Comparison of ENCODE assay signal across 15 mouse cellular contexts in the genomic region with DNA sequence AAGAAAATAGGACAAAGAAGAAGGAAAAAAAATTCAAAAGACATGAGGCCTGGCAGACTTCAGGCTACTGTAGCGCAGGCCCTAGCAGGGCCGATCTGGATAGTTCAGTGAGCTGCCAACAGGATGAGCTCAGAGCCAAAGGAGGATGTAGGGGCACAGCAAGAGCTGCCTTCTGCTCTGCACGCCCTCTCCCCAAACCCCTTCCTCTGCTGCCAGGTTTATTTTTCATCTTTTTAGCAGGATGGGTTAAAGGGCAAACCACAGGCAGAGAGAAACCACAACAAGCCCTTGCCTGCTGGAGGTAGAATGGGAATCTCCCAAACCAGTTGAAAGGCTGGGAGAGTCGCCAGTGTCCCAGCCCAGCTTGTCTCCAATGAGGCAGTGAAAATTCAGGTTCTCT. TPM values are rescaled to one million over a fixed set of nuclear protein-coding genes. Genes with fewer than 3 reads are reported as not detected.
DNase-seq lines count a peak whose midpoint lies in the region; ATAC-seq and TF ChIP-seq lines count a peak whose summit lies in the region.
"Had no signal": no experiment of that assay in that cellular context is flagged by ENCODE, and none has a peak within 500 bp of the region (broad histone marks: within the 10 kb centered on the region; RNA-seq: fewer than 3 reads in every experiment).

No protein-coding gene starts in this region.

- peak overlapping the region; percentile 53; the same call in 1 of the 2 replicates for H3K27ac ChIP-seq in layer of hippocampus, adult 2 months
- H3K27ac ChIP-seq: heart, adult 2 months; intestine, embryonic 15.5 days; limb, embryonic 13.5 days; neural tube, embryonic 15.5 days had no signal

- TF ChIP-seq CTCF in layer of hippocampus, adult 2 months (conservative IDR thresholded peaks at IDR 0.05), result no peak
- no peak for TF ChIP-seq CTCF in brain, embryonic 14.5 days (IDR thresholded peaks at IDR 0.05; ENCODE audit: borderline replicate concordance, extremely low read depth, insufficient read depth, insufficient read length)

- no peak overlapping the region for H3K4me3 ChIP-seq in layer of hippocampus, adult 2 months
- H3K4me3 ChIP-seq: heart, adult 2 months; intestine, embryonic 15.5 days; limb, embryonic 13.5 days; neural tube, embryonic 15.5 days had no signal

- DNase-seq in layer of hippocampus, adult 2 months (ENCODE audit: low spot score in 2 of 2), result no peak
- no peak for DNase-seq in layer of hippocampus, postnatal 14 days (ENCODE audit: low spot score in 2 of 2)
- peak; percentile 32 for DNase-seq in Muller cell, postnatal 12 days (ENCODE audit: inconsistent ontology term)
- peak; percentile 31 for DNase-seq in brain, embryonic 14.5 days (ENCODE audit: low read depth)
- peak; percentile 85 to 92 for DNase-seq in cerebellum, postnatal 14 days
- no peak for DNase-seq in left cerebral cortex, postnatal 36 days (ENCODE audit: low spot score in 2 of 2)
- DNase-seq: heart, adult 2 months; heart, postnatal 36 days; kidney, postnatal 10 days; layer of hippocampus, postnatal 36 days; spleen, adult 18-20 months had no signal

- intact Hi-C loops in left cerebral cortex, postnatal 36 days (cut with DNase I), result no loop called here

- ATAC-seq in erythroid progenitor cell, adult 5-6 weeks (replicated peaks; ENCODE audit: low FRiP score, poor library complexity, severe bottlenecking), result no peak
- ATAC-seq: intestine, embryonic 15.5 days had no signal

- no peak for TF ChIP-seq POLR2A in brain, embryonic 14.5 days (IDR thresholded peaks at IDR 0.05; ENCODE audit: borderline replicate concordance, extremely low read depth, insufficient read depth, insufficient read length, poor library complexity, severe bottlenecking)

RNA-seq across cellular contexts. Expression of gene Tgfbr3, which starts 10.2 kb away (rescaled TPM):
- 10 to 100 TPM; 19.8 to 21.4 TPM for total RNA-seq in layer of hippocampus, adult 2 months (2021)
- total RNA-seq in layer of hippocampus, postnatal 14 days (2021), result 10 to 100 TPM; 13.8 to 17.3 TPM
- 2.4 and 5.2 TPM in 2 replicates for polyA plus RNA-seq in brain, embryonic 14.5 days (2012; rRNA removed)
- total RNA-seq in left cerebral cortex, postnatal 36 days (2021), result 10 to 100 TPM in 1 of 2 experiments, 1 to 10 TPM in 1; 7.9 to 10.1 TPM
- 1.8 and 5.4 TPM in 2 replicates for total RNA-seq in erythroid progenitor cell, adult 5-6 weeks (2015; ENCODE audit: low replicate concordance)
- 1.0 and 4.7 TPM in 2 replicates for total RNA-seq in erythroid progenitor cell, adult 5-6 weeks (2017; ENCODE audit: low replicate concordance)

RNA-seq across cellular contexts. Expression of gene Brdt, which starts 51.7 kb away (rescaled TPM):
- total RNA-seq in layer of hippocampus, adult 2 months (2021), result 10 to 100 TPM; 16.2 to 17.3 TPM
- total RNA-seq in layer of hippocampus, postnatal 14 days (2021), result 10 to 100 TPM; 13.9 to 14.6 TPM
- 3.0 and 3.6 TPM in 2 replicates for polyA plus RNA-seq in brain, embryonic 14.5 days (2012; rRNA removed)
- 10 to 100 TPM; 13.9 to 14.6 TPM for total RNA-seq in left cerebral cortex, postnatal 36 days (2021)
- not detected in 2 replicates for total RNA-seq in erythroid progenitor cell, adult 5-6 weeks (2015; ENCODE audit: low replicate concordance)
- total RNA-seq in erythroid progenitor cell, adult 5-6 weeks (2017; ENCODE audit: low replicate concordance), result not detected in 2 replicates

Comparison
In these comparisons a context has a peak if more than half of its experiments do, and no peak if none do; other contexts are left out.
1. DNase-seq: peak in Muller cell, postnatal 12 days (single experiment), brain, embryonic 14.5 days (single experiment) and cerebellum, postnatal 14 days (2 of 2); none in layer of hippocampus, adult 2 months (0 of 2), layer of hippocampus, postnatal 14 days (0 of 2) and left cerebral cortex, postnatal 36 days (0 of 2).
2. RNA of gene Brdt, which starts 51.7 kb away (total RNA-seq): 16.2 to 17.3 TPM in layer of hippocampus, adult 2 months, 13.9 to 14.6 TPM in layer of hippocampus, postnatal 14 days and 13.9 to 14.6 TPM in left cerebral cortex, postnatal 36 days; not detected in erythroid progenitor cell, adult 5-6 weeks; every median in the first group is over 10 times any median in the second.